Mouse (Mus musculus) CH12.LX (cell line): ENCODE data around the gene Tas1r2. TPM values are rescaled to one million over a fixed set of nuclear protein-coding genes. Genes with fewer than 3 reads are reported as not detected.
A peak's percentile ranks its signal among the peaks of the same experiment; 100 is the strongest.

Experiments
- DNase-seq: peaks from one replicate; pipeline ENCODE4 v3.0.0-alpha.2; 2013; ENCODE audit errors: extremely low read depth
- H3K27ac ChIP-seq: 2 replicates; pipeline ENCODE4 v1.5.1; 2012; ENCODE audit warnings: low read depth, mild to moderate bottlenecking, control low read depth, moderate library complexity; ENCODE audit not compliant: insufficient read depth
- H3K27me3 ChIP-seq: replicated peaks from 2 replicates; pipeline ENCODE3; 2012; ENCODE audit warnings: inconsistent platforms
- H3K36me3 ChIP-seq, 2 experiments: replicated peaks in 1 of 2; 2 replicates each; pipeline versions ENCODE3 to v1.6.1; 2012; ENCODE audit warnings: inconsistent platforms in 1 of 2, low read length in 1 of 2, mild to moderate bottlenecking in 1 of 2, mixed read lengths in 1 of 2, moderate library complexity in 1 of 2; ENCODE audit not compliant: control insufficient read depth in 1 of 2, insufficient read depth in 1 of 2
- H3K4me1 ChIP-seq, 2 experiments: 2 replicates each; pipeline ENCODE4 v1.6.1; 2012; ENCODE audit warnings: inconsistent platforms in 1 of 2, moderate library complexity in 1 of 2; ENCODE audit not compliant: insufficient read depth in 2 of 2, control insufficient read depth in 1 of 2
- H3K4me2 ChIP-seq: 2 replicates; pipeline ENCODE4 v1.6.1; 2012; ENCODE audit warnings: low read depth, mild to moderate bottlenecking, control low read depth; ENCODE audit not compliant: poor library complexity, insufficient read depth, severe bottlenecking
- H3K4me3 ChIP-seq, 3 experiments: fragments of 150-350 bp in 1 of 3; sonication (generic) in 1 of 3; replicated peaks in 1 of 3; 2 replicates each; pipeline versions ENCODE3 to v1.5.1; 2011 to 2012; ENCODE audit warnings: low read depth in 2 of 3, low read length in 2 of 3, mild to moderate bottlenecking in 2 of 3, moderate library complexity in 2 of 3, control low read depth in 1 of 3, improper control_type of control experiment in 1 of 3, inconsistent platforms in 1 of 3, mixed read lengths in 1 of 3; ENCODE audit not compliant: poor library complexity in 1 of 3
- H3K79me2 ChIP-seq: replicated peaks from 2 replicates; pipeline ENCODE4 v1.6.1; 2012; ENCODE audit warnings: mild to moderate bottlenecking, moderate library complexity; ENCODE audit not compliant: control insufficient read depth, poor library complexity, insufficient read depth, severe bottlenecking; ENCODE audit errors: extremely low read depth
- H3K9ac ChIP-seq: 2 replicates; pipeline ENCODE4 v1.6.1; 2012; ENCODE audit warnings: low read depth, mild to moderate bottlenecking, control low read depth, moderate library complexity; ENCODE audit not compliant: insufficient read depth
- H3K9me3 ChIP-seq: replicated peaks from 2 replicates; pipeline ENCODE3; 2012; ENCODE audit warnings: low read length, inconsistent platforms, mixed read lengths
- BHLHE40 ChIP-seq: IDR thresholded peaks from 2 replicates; pipeline ENCODE4 v1.6.1; 2011; ENCODE audit warnings: mild to moderate bottlenecking, low read depth, low read length, improper control_type of control experiment
- CHD1 ChIP-seq: IDR thresholded peaks from 2 replicates; pipeline ENCODE4 v1.6.1; 2012; ENCODE audit warnings: low read depth, low read length, improper control_type of control experiment, inconsistent platforms
- CHD2 ChIP-seq: IDR thresholded peaks from 2 replicates; pipeline ENCODE4 v1.6.1; 2011; ENCODE audit warnings: low read length, improper control_type of control experiment
- CTCF ChIP-seq, 2 experiments: IDR thresholded peaks in 1 of 2; conservative IDR thresholded peaks in 1 of 2; 2 replicates each; pipeline ENCODE4 v1.5.1; 2011 to 2012; ENCODE audit warnings: low read depth in 2 of 2, low read length in 2 of 2, improper control_type of control experiment in 1 of 2, inconsistent platforms in 1 of 2, mild to moderate bottlenecking in 1 of 2, moderate library complexity in 1 of 2
- ELF1 ChIP-seq: IDR thresholded peaks from 2 replicates; pipeline ENCODE4 v1.6.1; 2014; ENCODE audit warnings: low read depth, mild to moderate bottlenecking, inconsistent platforms, low read length, improper control_type of control experiment
- ETS1 ChIP-seq: conservative IDR thresholded peaks from 2 replicates; pipeline ENCODE4 v1.6.1; 2012; ENCODE audit warnings: low read depth, mild to moderate bottlenecking, inconsistent platforms, low read length, improper control_type of control experiment, moderate library complexity
- HCFC1 ChIP-seq: IDR thresholded peaks from 2 replicates; pipeline ENCODE4 v1.6.1; 2012; ENCODE audit warnings: low read depth, mild to moderate bottlenecking, inconsistent platforms, low read length, improper control_type of control experiment
- IRF4 ChIP-seq: IDR thresholded peaks from 2 replicates; pipeline ENCODE4 v1.6.1; 2014; ENCODE audit warnings: low read depth, mild to moderate bottlenecking, inconsistent platforms, low read length, improper control_type of control experiment
- JUN ChIP-seq: IDR thresholded peaks from 2 replicates; pipeline ENCODE4 v1.6.1; 2011; ENCODE audit warnings: low read depth, mild to moderate bottlenecking, low read length, improper control_type of control experiment, moderate library complexity; ENCODE audit not compliant: insufficient read depth
- JUND ChIP-seq: conservative IDR thresholded peaks from 2 replicates; pipeline ENCODE4 v1.6.1; 2011; ENCODE audit warnings: low read depth, low read length, improper control_type of control experiment
- MAFK ChIP-seq: IDR thresholded peaks from 2 replicates; pipeline ENCODE4 v1.6.1; 2011; ENCODE audit warnings: low read length, improper control_type of control experiment; ENCODE audit not compliant: insufficient replicate concordance
- MAZ ChIP-seq: IDR thresholded peaks from 2 replicates; pipeline ENCODE4 v1.6.1; 2012; ENCODE audit warnings: low read depth, mild to moderate bottlenecking, inconsistent platforms, low read length, improper control_type of control experiment, moderate library complexity
- MYC ChIP-seq: IDR thresholded peaks from 2 replicates; pipeline ENCODE4 v1.6.1; 2011; ENCODE audit warnings: low read depth, mild to moderate bottlenecking, improper control_type of control experiment, low read length
- RAD21 ChIP-seq: IDR thresholded peaks from 2 replicates; pipeline ENCODE4 v1.6.1; 2011; ENCODE audit warnings: low read depth, mild to moderate bottlenecking, low read length, improper control_type of control experiment, moderate library complexity
- RCOR1 ChIP-seq: conservative IDR thresholded peaks from 2 replicates; pipeline ENCODE4 v1.6.1; 2012; ENCODE audit warnings: low read depth, mild to moderate bottlenecking, inconsistent platforms, low read length, improper control_type of control experiment
- SIN3A ChIP-seq: IDR thresholded peaks from 2 replicates; pipeline ENCODE4 v1.6.1; 2012; ENCODE audit warnings: low read length, improper control_type of control experiment, inconsistent platforms
- SMC3 ChIP-seq: IDR thresholded peaks from 2 replicates; pipeline ENCODE4 v1.6.1; 2011; ENCODE audit warnings: low read depth, low read length, improper control_type of control experiment
- TBP ChIP-seq: conservative IDR thresholded peaks from 2 replicates; pipeline ENCODE4 v1.6.1; 2011; ENCODE audit warnings: low read depth, low read length, improper control_type of control experiment
- TCF12 ChIP-seq: IDR thresholded peaks from 2 replicates; pipeline ENCODE4 v1.6.1; 2014; ENCODE audit warnings: low read depth, mild to moderate bottlenecking, inconsistent platforms, low read length, improper control_type of control experiment
- USF1 ChIP-seq: IDR thresholded peaks from 2 replicates; pipeline ENCODE4 v1.6.1; 2014; ENCODE audit warnings: low read depth, mild to moderate bottlenecking, inconsistent platforms, low read length, improper control_type of control experiment
- ZC3H11A ChIP-seq: IDR thresholded peaks from 2 replicates; pipeline ENCODE4 v1.6.1; 2012; ENCODE audit warnings: low read depth, mild to moderate bottlenecking, inconsistent platforms, low read length, improper control_type of control experiment
- ZKSCAN1 ChIP-seq: IDR thresholded peaks from 2 replicates; pipeline ENCODE4 v1.6.1; 2012; ENCODE audit warnings: low read depth, inconsistent platforms, low read length, improper control_type of control experiment, borderline replicate concordance
- ZMIZ1 ChIP-seq: IDR thresholded peaks from 2 replicates; pipeline ENCODE4 v1.6.1; 2012; ENCODE audit warnings: low read depth, mild to moderate bottlenecking, inconsistent platforms, low read length, improper control_type of control experiment
- dilution Hi-C: fragments of 300-500 bp; cut with MboI; formaldehyde crosslinking; loops from 2 replicates; pipeline ENCODE4 v1.14.3; 2020; ENCODE audit warnings: low sequenced_read_pairs; ENCODE audit not compliant: extremely low pct_unique_long_range_greater_than_20kb, extremely low pct_ligation_motif_present
- in situ Hi-C: fragments of 300-500 bp; cut with MboI; formaldehyde crosslinking; loops from 3 replicates; pipeline ENCODE4 v1.14.3; 2019; ENCODE audit warnings: low sequenced_read_pairs, low pct_ligation_motif_present, low pct_unique_long_range_greater_than_20kb, mixed read lengths
- polyA plus RNA-seq: library from polyadenylated mRNA; unstranded; fragments of >175 nt; gene quantifications from 2 replicates; pipeline ENCODE4 v1.2.1, GENCODE M21; 2012; ENCODE audit warnings: low read depth; ENCODE audit not compliant: insufficient read length
- total RNA-seq, 2 experiments: library from RNA; depleted of rRNA; stranded (reverse); fragments of 300-350 nt in 1 of 2; fragments of >200 nt in 1 of 2; gene quantifications; 2 replicates each; pipeline ENCODE4 v1.2.3; 2012 to 2014

Tas1r2 gene
- total and polyA plus RNA-seq, 3 experiments: not detected

GRCm38 (mm10) chr4:139617001-139617364 lies 36.4 kb upstream of the Tas1r2 start:
- no peaks in the 10 kb centered on the region for H3K79me2 ChIP-seq
- no peak for DNase-seq
- H3K27ac ChIP-seq: no peak overlapping the region
- dilution Hi-C loops (no loop called here), in situ Hi-C loops (no loop called here)
- peaks cover 6 to 20% of the 10 kb centered on the region in 2 experiments for H3K4me1 ChIP-seq
- TF ChIP-seq SMC3 (no peak), ZKSCAN1 (no peak), MYC (no peak), JUN (no peak), TBP (no peak), SIN3A (peak; percentile 47; the same call in 1 of the 2 replicates), RCOR1 (no peak), CHD1 (peak; percentile 71; the same call in 1 of the 2 replicates), ELF1 (no peak), ETS1 (no peak), ZC3H11A (no peak), CTCF (conservative IDR thresholded peaks at IDR 0.05 in 1 of 2, IDR thresholded peaks at IDR 0.05 in 1 of 2; ENCODE audit: low read depth in 2 of 2, low read length in 2 of 2) (no peak)
- no peaks in the 10 kb centered on the region for H3K36me3 ChIP-seq
- H3K4me2 ChIP-seq: peak overlapping the region; percentile 83; the same call in 1 of the 2 replicates
- H3K27me3 ChIP-seq: peaks cover 5% of the 10 kb centered on the region
- peak overlapping the region in 2 of 3 experiments; percentile 18 to 54 for H3K4me3 ChIP-seq
- peaks cover 18% of the 10 kb centered on the region for H3K9me3 ChIP-seq
- peak overlapping the region; percentile 57 for H3K9ac ChIP-seq

GRCm38 (mm10) chr4:139619765-139620164 lies 33.6 kb upstream of the Tas1r2 start:
- Histone ChIP-seq H3K27ac (no peak overlapping the region), H3K4me2 (no peak overlapping the region), H3K79me2 (no peaks in the 10 kb centered on the region), H3K9me3 (peaks cover 1% of the 10 kb centered on the region), H3K9ac (no peak overlapping the region), H3K36me3 (no peaks in the 10 kb centered on the region), H3K4me1 (peaks cover 12 to 31% of the 10 kb centered on the region in 2 experiments)
- in situ Hi-C loops (loop anchor here (5.0 kb wide), 1 partner anchor 147 kb away; no protein-coding TSS in a partner anchor), dilution Hi-C loops (no loop called here)
- no peak for TF ChIP-seq CHD2
- no peak for TF ChIP-seq MAZ
- no peak for TF ChIP-seq JUND
- TF ChIP-seq SMC3: no peak
- TF ChIP-seq BHLHE40: no peak
- TF ChIP-seq JUN: no peak
- no peak for TF ChIP-seq MAFK
- no peak for TF ChIP-seq RAD21
- no peak for TF ChIP-seq ELF1
- TF ChIP-seq ZMIZ1: no peak
- no peak for TF ChIP-seq MYC
- no peak for TF ChIP-seq TCF12
- no peak for TF ChIP-seq USF1
- TF ChIP-seq CHD1: no peak
- no peak for TF ChIP-seq RCOR1
- TF ChIP-seq IRF4: no peak
- TF ChIP-seq HCFC1: no peak
- TF ChIP-seq, all 38 proteins: peak for 0
- no peak overlapping the region for H3K4me3 ChIP-seq
- no peak for DNase-seq
- peaks cover 12% of the 10 kb centered on the region for H3K27me3 ChIP-seq
